Mouse (Mus musculus) hindlimb bud, embryonic 11.5 days (tissue): ENCODE results near the gene Fuz.
A peak's percentile ranks its signal among the peaks of the same experiment; 100 is the strongest.

Experiments
- DNase-seq: peaks from one replicate; pipeline ENCODE4 v3.0.0-alpha.2; 2012; ENCODE audit warnings: low read depth, low spot score; ENCODE audit errors: extremely low spot score

Gene Fuz

DNA sequence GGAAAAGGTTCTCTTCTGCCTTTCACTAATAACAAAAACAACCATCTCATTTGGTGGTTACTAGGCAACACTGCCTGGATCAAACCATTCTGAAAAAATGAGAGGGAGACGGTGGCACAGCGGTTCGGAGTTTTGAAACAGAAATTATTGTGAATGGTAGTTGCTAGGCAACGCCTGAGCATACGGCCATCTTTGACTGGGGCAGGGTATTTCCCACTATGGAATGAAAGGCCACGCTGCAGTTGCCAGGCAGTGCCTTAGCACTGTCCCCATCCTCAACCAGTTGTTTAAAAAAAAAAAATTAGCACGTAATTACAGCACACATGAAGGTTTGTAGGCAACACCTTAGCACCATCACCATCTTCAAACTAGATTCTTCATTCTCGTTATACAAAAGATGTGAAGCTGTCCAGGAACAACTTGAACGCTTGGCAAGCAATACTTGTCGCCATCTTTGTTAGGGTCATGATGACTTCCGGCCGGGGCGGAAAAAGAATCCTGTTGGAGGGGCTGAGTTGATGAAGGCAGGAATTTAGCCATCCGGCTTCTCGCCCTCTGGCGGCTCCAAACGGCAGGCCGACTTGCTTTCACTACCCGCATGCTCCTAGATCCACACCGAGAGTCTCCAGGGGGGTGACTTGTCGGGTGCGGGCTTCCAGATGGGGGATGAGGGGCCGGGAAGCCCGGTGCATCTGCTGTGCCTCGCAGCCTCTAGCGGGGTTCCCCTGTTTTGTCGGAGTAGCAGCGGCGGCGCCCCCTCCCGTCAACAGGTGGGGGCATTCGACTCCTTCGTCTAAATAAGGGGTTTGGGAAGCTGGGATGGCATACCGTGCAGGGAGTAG, at the start of gene Fuz:
Fuz (plus strand) TSS at position 487 of the 842 bp plus-strand sequence.
- peak; percentile 97 for DNase-seq

DNA sequence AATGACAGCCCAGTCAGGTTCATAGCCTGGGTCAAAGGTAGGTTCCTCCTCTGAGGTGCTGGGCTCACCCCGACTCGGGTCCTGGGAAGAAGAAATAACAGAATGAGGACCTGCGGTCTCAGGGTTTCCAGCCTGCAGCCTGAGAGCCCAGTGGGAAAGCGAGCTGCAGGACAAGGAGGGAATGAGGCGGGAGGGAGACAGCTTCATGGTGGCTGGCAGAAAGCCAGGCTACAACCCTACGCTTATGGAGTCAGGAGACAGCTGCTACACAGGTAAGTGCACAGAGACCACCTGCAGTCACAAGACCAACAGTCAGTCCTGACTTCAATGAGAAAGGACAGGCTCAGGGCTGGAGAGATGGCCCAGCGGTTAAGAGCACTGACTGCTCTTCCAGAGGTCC, 49.1 kb upstream of the Fuz start:
- DNase-seq: no peak

DNA sequence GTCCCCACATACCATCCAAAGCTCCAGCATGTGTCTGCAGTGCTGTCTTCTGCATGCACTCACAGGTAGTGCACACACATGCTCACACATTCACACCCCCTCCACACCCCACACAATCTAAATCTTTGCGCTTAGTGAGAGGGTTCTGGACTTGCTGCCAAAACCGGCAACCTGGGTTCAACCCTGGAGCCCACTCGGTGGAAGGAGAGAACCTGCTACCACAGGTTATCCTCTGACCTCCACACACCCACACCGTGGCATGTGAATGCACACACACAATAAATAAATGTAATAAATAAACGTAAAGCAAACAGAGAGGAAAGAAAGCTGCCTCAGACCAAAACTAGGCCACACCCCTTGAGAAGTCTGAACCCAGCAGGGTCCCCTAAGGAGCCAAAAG, 48.1 kb upstream of the Fuz start:
- DNase-seq: no peak

DNA sequence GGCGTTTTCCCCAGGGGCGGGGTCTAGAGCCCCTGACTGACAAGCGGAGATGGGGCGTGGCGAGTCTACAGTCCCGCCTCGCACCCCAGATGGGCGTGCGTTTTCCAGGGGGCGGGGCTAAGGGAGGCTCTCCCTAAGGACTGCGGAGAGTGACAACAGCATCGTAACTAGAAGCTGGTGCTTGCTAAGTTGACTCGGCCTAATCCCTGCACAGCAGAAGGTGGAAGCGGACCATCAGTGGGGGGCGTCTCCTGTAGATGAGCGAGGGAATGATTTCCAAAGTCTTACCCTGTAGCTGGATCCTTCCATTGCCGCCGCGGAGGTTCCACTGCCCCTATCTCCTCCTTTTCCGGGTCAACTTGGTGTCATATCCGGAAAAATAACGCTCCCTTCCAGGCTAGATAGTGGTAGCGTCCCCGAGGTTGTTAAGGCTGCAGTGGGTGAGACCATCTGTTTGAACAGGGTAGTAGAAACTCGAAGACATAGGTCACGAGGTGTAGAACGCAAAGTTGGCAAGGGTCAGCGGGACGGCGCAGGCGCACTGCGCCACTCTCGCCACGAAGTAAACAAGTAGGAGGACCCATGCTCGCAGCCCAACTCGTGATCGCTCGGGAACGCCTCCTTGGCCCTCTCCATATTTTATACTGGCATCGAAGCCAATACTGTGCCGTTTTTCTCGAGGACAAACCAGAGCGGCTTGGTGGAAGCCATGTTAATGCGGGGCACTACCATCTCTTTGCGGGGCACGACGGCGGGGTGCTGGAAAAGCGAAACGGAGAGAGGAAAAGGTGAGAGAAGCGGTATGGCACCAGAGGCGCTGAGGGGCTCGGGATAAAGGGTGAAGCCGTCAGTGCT, 47.1 kb upstream of the Fuz start, which contains the start of the genes Akt1s1 and Tbc1d17:
Akt1s1 (plus strand) TSS at position 431 of the 855 bp plus-strand sequence.
Tbc1d17 (minus strand) TSS at position 519 of the 855 bp plus-strand sequence.
- DNase-seq: peak; percentile 98

DNA sequence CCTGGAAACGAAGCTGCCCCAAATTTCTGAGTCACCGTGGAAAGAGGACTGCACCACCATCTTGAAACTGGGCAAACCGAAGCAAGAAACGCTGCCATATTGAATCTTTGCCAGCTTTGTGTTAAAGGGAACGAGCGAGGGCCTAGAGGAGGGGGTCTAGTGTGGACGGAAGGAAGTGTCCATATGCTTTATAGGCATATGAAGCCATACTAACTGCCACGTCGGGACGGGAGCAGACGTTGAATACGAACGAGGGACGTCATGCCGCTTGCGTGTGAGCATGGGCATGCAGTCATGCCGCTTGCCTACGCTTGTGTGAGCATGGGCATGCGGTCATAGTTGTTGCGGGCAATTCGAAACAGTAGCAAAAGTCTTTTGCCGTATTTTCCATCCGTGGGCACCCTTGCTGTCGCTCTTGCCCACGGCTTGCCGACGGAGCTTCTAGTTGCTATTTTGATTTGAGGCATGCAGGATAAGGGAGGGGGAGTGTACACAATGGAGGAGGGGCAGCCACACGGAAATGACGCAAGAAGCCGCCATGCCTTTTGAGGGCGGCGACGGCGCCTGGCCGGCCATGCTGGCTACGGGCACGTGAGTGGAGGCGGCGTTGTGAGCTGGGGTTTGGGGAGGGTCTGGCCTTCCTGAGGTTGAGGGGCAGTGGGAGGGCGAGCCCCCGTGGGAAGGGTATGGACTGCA, 46.3 kb upstream of the Fuz start:
- DNase-seq: peak; percentile 79

DNA sequence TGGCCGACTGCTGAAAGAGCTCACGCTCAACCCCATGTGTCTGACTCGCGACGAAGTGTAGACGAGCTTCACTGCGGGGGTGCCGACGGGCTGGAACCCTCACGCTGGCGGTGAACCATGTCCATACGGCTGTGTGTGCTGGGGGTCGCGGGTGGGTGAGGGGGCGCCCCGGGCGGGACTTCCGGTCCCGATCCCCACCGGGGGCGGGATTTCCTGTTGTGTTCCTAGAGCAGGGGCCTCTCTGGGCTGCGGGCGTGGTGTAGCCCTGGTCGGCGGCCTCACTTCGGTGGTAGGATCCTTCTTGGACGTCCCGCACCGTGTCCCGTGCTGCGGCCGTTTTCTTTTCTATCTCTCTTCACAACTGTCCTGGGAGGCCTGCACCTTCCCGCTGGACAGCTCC, 45.7 kb upstream of the Fuz start:
- no peak for DNase-seq

DNA sequence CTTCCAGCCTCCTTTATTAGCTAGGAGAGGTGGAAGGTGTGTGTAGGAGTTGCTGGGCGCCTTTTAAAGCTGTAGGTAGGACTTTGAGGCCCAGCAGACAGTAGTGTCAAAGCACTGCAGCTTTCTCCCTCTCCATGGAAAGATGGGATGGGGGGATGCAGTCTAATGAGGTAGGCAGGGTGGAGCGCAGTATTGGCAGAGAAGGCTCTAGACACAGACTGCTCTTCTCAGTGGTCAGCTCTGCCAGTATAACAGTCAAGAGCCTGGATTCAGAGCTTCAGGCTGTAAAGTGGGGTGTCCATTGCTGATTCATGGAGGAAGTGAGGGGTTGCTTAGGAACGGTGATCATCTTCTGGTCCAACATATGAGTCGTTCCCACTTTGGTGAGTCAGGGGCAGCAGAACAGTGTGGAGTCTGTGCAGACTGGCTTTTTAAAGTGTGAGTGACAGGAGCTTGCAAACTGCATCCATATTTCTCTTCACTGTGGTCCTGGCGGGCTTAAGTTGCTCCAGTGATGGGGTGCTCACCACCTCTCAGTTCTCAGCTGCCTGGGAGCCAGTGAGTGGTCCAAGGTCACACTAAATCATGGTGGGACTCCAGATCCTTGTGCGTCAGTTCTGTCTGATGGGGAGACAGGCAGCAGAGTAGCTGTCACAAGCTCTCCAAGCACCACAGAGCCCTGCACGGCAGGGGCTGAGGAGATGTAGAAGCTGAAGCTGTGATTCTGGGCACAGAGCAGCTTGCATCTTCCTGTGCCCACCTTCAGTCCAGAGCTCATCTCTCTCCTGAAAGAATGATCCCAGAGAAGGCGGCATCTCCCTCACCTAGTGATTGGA, 44.9 kb upstream of the Fuz start:
- DNase-seq: no peak

DNA sequence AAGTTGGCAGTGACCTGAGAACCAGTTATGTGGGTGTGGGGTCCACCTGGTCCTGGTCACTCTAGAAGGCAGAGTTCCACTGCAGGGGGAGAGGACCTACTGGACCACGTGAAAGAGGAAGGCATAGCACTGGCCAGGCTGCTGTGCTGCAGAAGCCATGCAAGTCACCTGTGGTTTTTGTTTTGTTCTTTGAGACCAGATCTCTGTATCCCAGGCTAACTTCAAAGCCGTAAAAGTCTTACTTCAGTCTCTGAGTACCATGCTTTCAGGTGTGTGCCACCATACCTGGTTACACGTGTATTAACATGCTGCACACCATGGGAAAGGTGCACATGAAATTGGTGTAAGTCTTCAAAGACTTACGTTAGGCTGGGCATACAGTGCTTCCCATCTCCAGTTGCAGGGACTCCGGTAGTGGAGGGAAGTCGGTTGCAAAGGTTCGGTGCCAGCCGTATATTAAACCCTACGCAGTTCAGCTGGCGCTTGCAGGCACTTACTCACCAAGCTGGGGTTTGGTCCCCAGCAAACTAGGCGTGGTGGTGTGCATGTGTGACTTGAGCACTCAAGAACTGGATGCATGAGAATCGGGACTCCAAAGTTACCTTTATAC, 44.1 kb upstream of the Fuz start:
- DNase-seq: no peak

DNA sequence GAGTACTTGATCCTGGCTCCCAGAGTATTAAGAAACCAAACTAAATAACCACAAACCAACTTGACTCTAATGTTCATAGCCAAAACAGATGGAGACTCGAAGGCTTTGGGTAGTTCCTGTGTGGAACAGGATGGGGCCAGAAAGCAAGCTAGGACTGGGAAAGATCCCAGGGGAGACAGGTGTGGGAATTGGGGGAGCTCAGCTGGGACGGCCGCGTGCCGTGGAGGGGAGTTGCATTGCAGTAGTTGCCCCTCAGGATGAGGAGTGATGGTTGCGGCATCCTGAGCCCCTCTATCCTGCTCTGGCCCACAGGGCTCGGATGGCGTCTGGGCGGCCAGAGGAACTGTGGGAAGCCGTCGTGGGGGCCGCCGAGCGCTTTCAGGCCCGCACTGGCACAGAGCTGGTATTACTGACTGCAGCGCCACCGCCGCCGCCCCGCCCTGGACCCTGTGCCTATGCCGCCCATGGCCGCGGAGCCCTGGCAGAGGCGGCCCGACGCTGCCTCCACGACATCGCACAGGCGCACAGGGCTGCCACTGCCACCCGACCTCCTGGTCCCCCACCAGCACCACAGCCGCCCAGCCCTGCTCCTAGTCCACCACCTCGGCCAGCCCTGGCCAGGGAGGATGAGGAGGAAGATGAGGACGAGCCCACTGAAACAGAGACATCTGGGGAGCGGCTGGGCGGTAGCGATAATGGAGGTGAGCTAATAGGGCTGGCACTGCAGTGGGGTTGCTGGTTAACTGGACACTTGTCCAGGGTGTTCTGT, 43.4 kb upstream of the Fuz start:
- no peak for DNase-seq

DNA sequence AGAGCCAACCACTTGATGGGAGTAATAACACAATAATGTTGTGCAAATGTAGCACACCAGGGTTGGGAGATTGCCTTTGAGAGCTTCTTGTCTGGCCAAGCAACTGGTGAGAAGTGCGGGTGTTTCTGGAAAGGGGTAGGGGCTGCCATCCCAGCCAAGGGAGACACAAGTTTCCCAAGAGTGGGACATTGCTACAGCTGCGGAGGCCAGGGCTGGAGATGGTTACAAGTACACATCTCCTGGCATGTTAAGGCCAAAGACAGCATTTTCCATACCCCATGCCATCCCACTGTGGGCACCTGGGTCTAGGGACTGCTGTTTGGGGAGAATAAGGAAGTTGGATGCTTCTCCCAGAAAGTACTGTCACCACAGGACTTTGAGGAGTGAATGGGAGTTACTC, 42.8 kb upstream of the Fuz start:
- DNase-seq: no peak

DNA sequence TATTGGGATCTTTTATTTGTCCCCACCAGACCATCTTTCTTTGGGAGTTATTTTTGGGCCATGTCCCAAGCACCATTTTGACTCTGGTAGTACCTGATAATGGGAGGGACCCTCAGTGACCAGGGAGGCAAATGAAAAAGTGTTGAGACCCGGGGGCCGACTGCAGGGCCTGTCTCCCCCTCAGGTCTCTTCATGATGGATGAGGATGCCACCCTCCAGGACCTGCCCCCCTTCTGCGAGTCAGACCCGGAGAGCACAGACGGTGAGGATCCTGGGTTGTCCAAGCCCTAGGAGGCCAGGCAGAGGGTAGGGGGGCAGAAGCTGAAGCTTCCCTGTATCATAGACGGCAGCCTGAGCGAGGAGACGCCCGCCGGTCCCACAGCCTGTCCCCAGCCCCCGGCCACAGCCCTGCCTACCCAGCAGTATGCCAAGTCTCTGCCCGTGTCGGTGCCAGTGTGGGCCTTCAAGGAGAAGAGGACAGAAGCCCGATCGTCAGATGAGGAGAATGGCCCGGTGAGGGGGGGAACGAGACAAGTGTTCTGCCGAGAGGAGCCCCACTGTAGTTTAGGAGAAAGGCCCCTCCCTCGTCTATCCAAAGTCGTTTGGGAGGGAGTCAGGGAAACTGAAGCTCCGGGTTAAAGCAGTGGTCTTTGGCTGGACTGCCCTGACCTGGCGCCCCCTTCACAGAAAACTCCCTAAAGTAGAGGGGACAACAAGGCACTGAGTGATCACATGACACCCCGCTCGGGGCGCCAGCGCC, 42.1 kb upstream of the Fuz start:
- no peak for DNase-seq

DNA sequence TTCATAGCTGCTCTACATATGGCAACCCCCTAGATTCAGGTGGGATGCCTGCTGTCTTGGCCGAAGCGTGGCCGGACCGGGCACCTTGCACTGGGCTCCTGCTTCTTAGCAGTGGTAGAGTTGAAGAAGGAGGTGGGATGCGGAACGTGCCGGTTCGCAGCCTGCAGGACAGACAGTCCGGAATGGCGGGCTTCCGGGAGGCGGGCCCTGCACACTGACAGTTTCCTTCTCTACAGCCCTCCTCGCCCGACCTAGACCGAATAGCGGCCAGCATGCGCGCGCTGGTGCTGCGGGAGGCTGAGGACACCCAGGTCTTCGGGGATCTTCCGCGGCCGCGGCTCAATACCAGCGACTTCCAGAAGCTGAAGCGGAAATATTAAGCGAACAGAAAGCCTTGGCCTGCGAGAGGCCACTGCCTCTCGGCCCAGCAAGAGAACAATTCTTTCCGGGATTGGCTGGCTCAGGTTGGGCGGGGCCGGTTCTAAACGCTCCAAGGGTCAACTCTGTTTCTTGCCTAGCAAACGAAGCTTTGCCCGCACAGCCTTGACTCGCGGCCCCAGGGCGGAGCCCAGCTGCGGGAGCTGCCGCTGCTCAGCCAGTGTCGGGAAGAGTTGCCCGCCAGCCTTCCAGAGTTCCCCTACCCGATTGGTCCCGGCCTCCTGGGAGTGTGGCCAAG, 41.4 kb upstream of the Fuz start:
- DNase-seq: no peak

DNA sequence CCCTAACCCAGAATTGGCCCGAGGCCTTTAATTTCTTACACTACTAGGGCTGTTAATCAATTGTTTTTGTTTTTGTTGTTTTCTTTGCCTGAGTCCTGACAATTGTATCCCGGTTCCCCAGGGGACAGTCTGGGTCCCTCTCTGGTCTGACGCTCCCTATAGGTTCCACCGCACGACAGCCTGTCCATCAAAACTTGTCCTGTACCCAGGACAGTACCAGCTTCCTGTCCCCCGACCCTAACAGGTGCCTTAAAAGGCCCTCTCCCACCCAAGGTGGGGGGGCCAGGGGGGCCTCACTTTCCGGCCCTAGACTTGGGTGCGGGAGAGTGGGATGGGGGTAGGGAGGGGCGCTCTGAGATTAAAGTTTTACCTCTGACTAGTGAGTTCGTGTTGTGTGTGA, 40.8 kb upstream of the Fuz start:
- DNase-seq: no peak

DNA sequence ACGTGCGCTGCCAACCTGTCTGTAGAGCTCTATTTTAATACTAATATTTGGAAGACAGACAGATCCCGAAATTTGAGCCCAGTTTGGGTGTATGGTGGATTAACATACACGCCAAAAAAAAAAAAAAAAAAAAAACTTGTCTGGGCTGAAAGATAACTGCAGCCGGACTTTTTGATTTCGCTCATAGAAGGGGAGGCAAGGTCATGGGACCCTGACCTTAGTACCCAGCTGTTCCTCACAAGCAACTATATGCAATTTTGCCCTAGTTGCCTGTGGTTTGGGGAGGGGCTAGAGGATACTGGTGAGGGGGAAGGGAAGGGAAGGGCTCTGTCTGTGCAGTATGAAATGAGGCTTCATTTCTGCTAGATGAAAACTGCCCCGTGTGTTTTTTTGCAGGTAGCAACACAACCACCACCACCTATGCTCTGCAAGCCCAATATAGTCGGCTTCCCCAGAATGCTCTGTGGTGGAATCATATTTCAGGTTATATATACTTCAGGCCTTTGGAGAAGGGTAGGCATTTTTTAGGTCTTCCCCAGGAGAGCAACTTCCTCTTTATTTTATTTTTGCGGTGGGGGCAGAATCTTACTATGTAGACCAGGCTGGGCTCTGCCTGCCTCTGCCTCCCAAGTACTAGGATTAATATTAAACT, 39.5 kb upstream of the Fuz start:
- DNase-seq: no peak

DNA sequence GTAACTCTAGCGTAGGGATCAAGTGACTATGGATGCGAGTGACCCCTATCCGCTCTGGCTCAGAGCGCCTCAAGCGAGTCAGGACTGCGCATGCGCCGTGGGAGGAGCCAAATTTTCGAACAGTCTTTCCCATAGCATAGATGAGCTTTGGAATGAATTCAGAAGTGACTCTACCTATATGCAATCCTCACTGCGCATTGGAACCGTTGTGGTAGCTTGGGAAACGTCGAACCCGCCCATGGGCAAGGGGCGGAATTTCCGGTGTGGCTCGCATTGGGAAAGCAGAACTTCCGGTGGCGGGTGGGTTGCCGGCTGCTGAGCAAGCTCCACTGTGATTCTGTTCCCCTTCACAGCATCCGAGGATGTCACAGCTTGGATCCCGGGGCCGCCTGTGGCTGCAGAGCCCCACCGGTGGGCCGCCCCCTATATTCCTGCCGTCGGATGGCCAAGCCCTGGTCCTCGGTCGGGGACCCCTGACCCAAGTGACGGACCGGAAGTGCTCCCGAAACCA, 38.8 kb upstream of the Fuz start, which contains the start of gene Pnkp:
Pnkp (plus strand) TSS at position 98 of the 511 bp plus-strand sequence.
- DNase-seq: peak; percentile 67

DNA sequence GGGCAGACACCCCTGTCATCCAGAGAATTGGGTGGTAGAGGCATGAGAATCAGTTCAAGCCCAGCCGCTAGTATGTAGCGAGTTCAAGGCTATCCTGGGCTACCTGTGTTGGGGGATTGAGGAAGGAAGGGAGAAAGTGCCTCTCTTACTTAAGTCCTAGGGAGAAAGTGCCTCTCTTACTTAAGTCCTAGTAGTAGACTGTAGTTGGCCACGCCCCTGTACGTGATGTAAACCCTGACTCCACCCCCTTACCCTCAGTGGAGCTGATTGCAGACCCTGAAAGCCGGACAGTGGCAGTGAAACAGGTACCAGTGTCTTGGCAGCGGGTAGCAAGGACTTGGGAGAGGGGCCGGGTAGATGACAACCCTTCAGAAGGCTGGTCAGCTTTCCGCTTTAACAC, 38.0 kb upstream of the Fuz start:
- DNase-seq: no peak

DNA sequence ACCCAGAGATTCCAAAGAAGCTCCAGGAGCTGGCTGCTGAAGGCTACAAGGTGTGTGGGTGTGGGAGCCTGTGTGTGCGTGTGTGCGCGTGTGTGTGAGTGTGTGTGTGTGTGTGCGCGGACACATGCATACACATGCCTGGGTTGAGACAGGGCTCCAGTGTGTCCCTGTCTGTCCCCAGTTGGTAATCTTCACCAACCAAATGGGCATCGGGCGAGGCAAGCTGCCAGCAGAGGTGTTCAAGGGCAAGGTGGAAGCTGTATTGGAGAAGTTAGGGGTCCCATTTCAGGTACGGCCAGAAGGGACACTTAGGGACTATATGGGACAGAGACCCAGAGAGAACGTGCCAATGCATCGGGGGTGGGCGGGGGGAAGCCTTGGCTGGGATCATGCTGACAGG, 36.0 kb upstream of the Fuz start:
- no peak for DNase-seq
